Mouse (Mus musculus) thymus, postnatal 14 days (tissue): ENCODE data around the gene Urah.

Experiments
- DNase-seq: peaks from one replicate; pipeline ENCODE4 v3.0.0; 2021

Gene Urah

DNA sequence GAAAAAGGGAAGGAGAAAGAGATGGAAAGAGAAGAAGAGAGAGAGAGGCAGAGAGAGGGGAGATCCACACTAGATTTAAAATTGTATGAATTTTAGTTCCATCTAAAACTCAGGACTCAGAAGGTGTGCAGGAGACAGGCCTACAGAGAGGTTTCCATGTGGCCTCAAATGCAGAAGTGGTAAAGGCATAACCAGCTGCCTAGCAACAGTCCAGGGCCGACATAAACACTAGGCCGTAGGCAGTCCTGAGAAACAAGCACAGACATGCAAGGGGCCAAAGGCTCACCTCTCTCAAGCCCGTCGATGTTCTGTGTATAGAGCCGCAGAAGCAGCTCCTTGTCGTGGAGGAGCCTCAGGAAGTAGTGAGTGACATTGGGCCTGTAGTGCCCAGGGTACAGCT lies 42.5 kb downstream of the Urah start:
- no peak for DNase-seq

DNA sequence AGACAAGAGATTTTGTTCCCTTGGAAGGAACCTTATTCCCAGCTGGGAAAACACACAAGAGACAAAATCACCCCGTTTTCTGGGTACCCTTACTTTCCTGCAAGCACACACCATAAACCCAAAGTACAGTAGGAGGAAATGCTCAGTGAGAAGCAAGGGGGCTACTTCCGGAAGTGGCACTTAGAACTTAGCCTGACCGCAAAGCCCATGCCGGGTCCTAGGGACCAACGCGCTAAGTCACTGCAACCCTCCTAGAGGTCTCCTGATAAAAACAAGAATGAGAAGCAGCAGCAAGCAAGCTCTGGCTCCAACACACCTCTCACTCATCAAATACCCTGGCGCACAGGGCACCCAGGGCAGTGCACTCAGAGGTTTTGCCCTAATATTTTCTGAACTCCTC lies 44.5 kb downstream of the Urah start:
- DNase-seq = no peak

DNA sequence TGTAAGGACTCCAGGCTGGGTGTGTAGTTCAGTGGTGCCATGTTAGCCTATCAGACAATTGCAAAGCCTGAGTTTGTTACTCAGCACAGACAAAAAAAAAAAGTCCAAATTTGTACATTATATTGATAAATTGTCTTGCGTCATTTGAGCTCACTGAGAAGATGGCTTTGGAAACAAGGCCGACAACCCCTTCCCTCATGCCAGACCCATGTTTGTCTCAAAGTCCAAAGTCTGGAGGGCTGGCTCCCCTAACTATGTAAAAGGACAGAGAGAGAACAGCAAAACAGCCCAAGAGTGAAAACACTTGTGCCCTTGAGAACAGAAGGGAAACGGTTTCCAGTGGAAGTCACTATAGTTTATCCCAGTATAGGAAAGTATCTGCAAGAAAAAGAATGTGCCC lies 45.6 kb downstream of the Urah start:
- no peak for DNase-seq

DNA sequence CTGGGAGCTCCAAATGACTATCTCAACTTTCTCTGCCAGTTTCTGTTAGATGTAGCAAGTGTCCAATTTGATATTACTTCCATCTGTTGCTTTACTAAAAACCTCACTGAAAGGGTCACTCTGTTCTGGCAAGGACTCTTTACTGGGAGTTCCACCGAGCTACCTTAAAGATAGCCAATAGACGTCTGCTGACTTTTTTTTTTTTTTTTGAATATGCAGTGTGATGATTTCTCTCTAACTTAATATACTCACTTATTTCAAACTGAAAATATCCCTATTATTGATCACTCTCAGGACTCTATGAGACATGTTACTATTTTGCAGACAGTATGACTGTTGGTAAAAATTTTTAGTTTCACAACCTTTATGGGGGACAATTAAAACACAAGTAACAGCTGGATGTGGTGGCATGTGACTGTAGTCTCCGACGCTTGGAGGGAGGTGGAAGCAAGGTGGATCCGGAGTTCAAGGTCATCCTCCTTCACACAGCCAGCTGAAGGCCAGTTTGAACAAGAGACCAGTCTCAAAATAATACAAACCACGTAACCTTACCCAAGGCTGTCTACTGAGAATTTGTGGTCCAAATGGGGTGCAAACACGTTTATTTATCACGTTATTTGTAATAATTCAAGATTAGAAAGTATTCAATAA lies 46.2 kb downstream of the Urah start:
- DNase-seq = no peak

DNA sequence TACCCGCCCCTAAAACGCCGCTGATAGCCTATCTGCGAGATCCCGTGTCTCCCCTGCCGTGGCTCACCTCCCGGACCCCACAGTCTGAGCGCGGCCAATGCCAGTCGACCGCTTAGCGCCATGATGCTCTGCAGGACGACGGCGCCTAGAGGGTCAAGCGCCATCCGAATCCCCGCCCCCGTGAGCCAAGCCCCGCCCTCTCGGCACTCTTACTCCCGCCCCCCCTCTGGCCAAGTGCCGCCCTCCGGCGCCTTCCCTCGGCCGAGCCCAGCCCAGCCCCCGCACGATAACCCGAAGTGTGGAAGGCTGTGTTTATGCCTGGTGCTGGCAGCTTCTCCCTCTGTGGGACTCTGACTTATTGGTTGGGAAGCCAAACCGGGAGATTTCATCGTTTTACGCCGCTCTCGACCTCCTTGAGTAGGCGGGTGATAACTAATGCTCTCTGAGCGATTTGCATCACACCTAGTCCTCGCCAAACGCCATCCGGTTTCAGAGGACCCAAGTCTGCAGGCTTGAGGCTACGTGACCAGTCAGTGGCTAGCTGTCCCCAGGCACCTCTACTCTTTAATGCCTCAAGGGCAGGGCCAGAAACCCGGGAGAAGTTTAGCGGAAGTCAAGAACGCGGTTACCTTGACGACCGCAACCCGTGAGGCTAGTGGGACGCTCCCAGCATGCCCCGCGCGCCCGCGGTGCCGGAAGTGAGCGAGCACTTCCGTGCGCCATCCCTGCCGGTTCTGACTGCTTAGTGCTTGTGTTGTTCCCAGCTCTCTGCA lies 47.1 kb downstream of the Urah start, which contains the start of the genes Psmd13 and Sirt3:
Psmd13 (plus strand) TSS at position 273 of the 773 bp plus-strand sequence.
Sirt3 (minus strand) TSS at position 614 of the 773 bp plus-strand sequence.
- DNase-seq = peak; percentile 95

DNA sequence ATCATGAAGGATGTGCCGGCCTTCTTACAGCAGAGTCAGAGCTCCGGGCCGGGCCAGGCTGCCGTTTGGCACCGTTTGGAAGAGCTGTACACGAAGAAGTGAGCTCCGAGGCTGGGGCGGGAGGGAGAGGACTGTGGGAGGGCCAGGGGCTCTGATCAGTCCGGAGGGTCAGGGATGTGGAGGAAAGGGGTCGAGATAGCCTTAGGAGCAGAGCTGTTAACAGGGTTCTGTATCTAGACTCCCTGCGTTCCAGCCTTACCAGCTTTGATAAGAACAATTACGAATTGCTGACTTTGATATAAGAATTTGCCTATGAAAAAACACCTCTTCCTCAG lies 47.6 kb downstream of the Urah start:
- no peak for DNase-seq
